Mouse (Mus musculus): ENCODE measurements around the gene Jup. TPM values are rescaled to one million over a fixed set of nuclear protein-coding genes. Genes with fewer than 3 reads are reported as not detected.

Jup gene
- total RNA-seq, 2 experiments from 2014 or later = 46.3 to 49.9 TPM

GRCm38 (mm10) chr11:100409686-100410085 lies 12.1 kb upstream of the Jup start:
- intact Hi-C loops (cut with DNase I) = loop anchor here (2.0 kb wide), 1 partner anchor 47 kb away; no protein-coding TSS in a partner anchor
- DNase-seq (ENCODE audit: extremely low spot score in 1 of 2, low spot score in 2 of 2) = no peak

- no peak for DNase-seq (ENCODE audit: extremely low spot score in 1 of 2, low spot score in 2 of 2)
- intact Hi-C loops (cut with DNase I) = loop anchor here (2.0 kb wide), 1 partner anchor 46 kb away; no protein-coding TSS in a partner anchor
These were observed 11.4 kb upstream of the Jup start for GRCm38 (mm10) chr11:100408835-100409462.

GRCm38 (mm10) chr11:100408076-100408834 lies 10.7 kb upstream of the Jup start:
- intact Hi-C loops (cut with DNase I) = loop anchor here (2.0 kb wide), 1 partner anchor 45 kb away; no protein-coding TSS in a partner anchor
- peak; percentile 63 to 81 for DNase-seq (ENCODE audit: extremely low spot score in 1 of 2, low spot score in 2 of 2)

GRCm38 (mm10) chr11:100406995-100407705 lies 9.6 kb upstream of the Jup start:
- DNase-seq (ENCODE audit: extremely low spot score in 1 of 2, low spot score in 2 of 2) = no peak
- intact Hi-C loops (cut with DNase I) = no loop called here

- DNase-seq (ENCODE audit: extremely low spot score in 1 of 2, low spot score in 2 of 2) = no peak
- intact Hi-C loops (cut with DNase I) = no loop called here
These were observed 8.7 kb upstream of the Jup start for GRCm38 (mm10) chr11:100406273-100406672.

GRCm38 (mm10) chr11:100404456-100405074 lies 7.0 kb upstream of the Jup start:
- no peak for DNase-seq (ENCODE audit: extremely low spot score in 1 of 2, low spot score in 2 of 2)
- intact Hi-C loops (cut with DNase I) = no loop called here

GRCm38 (mm10) chr11:100403445-100404134 lies 6.0 kb upstream of the Jup start:
- intact Hi-C loops (cut with DNase I) = no loop called here
- no peak for DNase-seq (ENCODE audit: extremely low spot score in 1 of 2, low spot score in 2 of 2)

- no peak for DNase-seq (ENCODE audit: extremely low spot score in 1 of 2, low spot score in 2 of 2)
- intact Hi-C loops (cut with DNase I) = no loop called here
These were observed 5.1 kb upstream of the Jup start for GRCm38 (mm10) chr11:100402682-100403081.

GRCm38 (mm10) chr11:100402240-100402639 lies 4.7 kb upstream of the Jup start:
- intact Hi-C loops (cut with DNase I) = no loop called here
- no peak for DNase-seq (ENCODE audit: extremely low spot score in 1 of 2, low spot score in 2 of 2)

GRCm38 (mm10) chr11:100400842-100401241 lies 3.3 kb upstream of the Jup start:
- DNase-seq (ENCODE audit: extremely low spot score in 1 of 2, low spot score in 2 of 2) = no peak
- intact Hi-C loops (cut with DNase I) = no loop called here

GRCm38 (mm10) chr11:100399727-100400538 lies 2.4 kb upstream of the Jup start:
- intact Hi-C loops (cut with DNase I) = no loop called here
- no peak for DNase-seq (ENCODE audit: extremely low spot score in 1 of 2, low spot score in 2 of 2)

- DNase-seq (ENCODE audit: extremely low spot score in 1 of 2, low spot score in 2 of 2) = no peak
- intact Hi-C loops (cut with DNase I) = no loop called here
These were observed 1.8 kb upstream of the Jup start for GRCm38 (mm10) chr11:100399320-100399719.

- intact Hi-C loops (cut with DNase I) = no loop called here
- no peak for DNase-seq (ENCODE audit: extremely low spot score in 1 of 2, low spot score in 2 of 2)
These were observed 954 bp upstream of the Jup start for GRCm38 (mm10) chr11:100398517-100398916.

GRCm38 (mm10) chr11:100396886-100397599 lies 520 bp downstream of the Jup start:
- DNase-seq (ENCODE audit: extremely low spot score in 1 of 2, low spot score in 2 of 2) = no peak
- intact Hi-C loops (cut with DNase I) = no loop called here

- intact Hi-C loops (cut with DNase I) = no loop called here
- peak in 1 of 2 experiments; percentile 70 for DNase-seq (ENCODE audit: extremely low spot score in 1 of 2, low spot score in 2 of 2)
These were observed 1.5 kb downstream of the Jup start for GRCm38 (mm10) chr11:100395861-100396631.

- peak in 1 of 2 experiments; percentile 78 for DNase-seq (ENCODE audit: extremely low spot score in 1 of 2, low spot score in 2 of 2)
- intact Hi-C loops (cut with DNase I) = no loop called here
These were observed 2.4 kb downstream of the Jup start for GRCm38 (mm10) chr11:100395200-100395599.
